Mouse (Mus musculus) limb, embryonic 15.5 days (tissue): Measurements from ENCODE around the gene Cox5a. TPM values are rescaled to one million over a fixed set of nuclear protein-coding genes. Genes with fewer than 3 reads are reported as not detected.

Experiments used
- ATAC-seq: fragments of 200-750 bp; cut with Nextera tagmentation; 2 replicates; pipeline ENCODE4 v1.8.0; 2017; ENCODE audit warnings: low read depth, moderate TSS enrichment; ENCODE audit not compliant: insufficient number of reproducible peaks, low FRiP score, low TSS enrichment
- H3K27ac ChIP-seq: fragments of 300-500 bp; sonication (generic); 2 replicates; pipeline ENCODE4 v1.5.1; 2015; ENCODE audit warnings: moderate library complexity, mild to moderate bottlenecking, inconsistent platforms
- H3K27me3 ChIP-seq: fragments of 300-500 bp; sonication (generic); 2 replicates; pipeline ENCODE4 v1.6.1; 2015; ENCODE audit warnings: inconsistent platforms
- H3K36me3 ChIP-seq: fragments of 300-500 bp; sonication (generic); 2 replicates; pipeline ENCODE4 v1.6.1; 2015; ENCODE audit warnings: inconsistent platforms
- H3K4me1 ChIP-seq: fragments of 300-500 bp; sonication (generic); 2 replicates; pipeline ENCODE4 v1.6.1; 2015; ENCODE audit warnings: inconsistent platforms
- H3K4me2 ChIP-seq: fragments of 300-500 bp; sonication (generic); 2 replicates; pipeline ENCODE4 v1.6.1; 2015; ENCODE audit warnings: mild to moderate bottlenecking, inconsistent platforms
- H3K4me3 ChIP-seq: fragments of 300-500 bp; sonication (generic); 2 replicates; pipeline ENCODE4 v1.5.1; 2015; ENCODE audit warnings: mild to moderate bottlenecking, inconsistent platforms
- H3K9ac ChIP-seq: fragments of 300-500 bp; sonication (generic); 2 replicates; pipeline ENCODE4 v1.6.1; 2015; ENCODE audit warnings: inconsistent platforms
- H3K9me3 ChIP-seq: fragments of 300-500 bp; sonication (generic); 2 replicates; pipeline ENCODE4 v1.6.1; 2016; ENCODE audit warnings: inconsistent platforms
- WGBS: fragments of 180-500 bp; shearing (Covaris S2); methylation state at CpG from one replicate; pipeline ENCODE4 v1.1.7; 2015; 5-methylcytosine and 5-hydroxymethylcytosine counted together
- polyA plus RNA-seq: library from polyadenylated mRNA; unstranded; fragments of >200 nt; fragmentation: Nextera tagmentation; extraction: Ambion mirVana; gene quantifications from 2 replicates; pipeline ENCODE4 v1.2.1, GENCODE M21; 2015

Cox5a gene
- polyA plus RNA-seq, 1 experiment from 2014 or later: 411 TPM

DNA sequence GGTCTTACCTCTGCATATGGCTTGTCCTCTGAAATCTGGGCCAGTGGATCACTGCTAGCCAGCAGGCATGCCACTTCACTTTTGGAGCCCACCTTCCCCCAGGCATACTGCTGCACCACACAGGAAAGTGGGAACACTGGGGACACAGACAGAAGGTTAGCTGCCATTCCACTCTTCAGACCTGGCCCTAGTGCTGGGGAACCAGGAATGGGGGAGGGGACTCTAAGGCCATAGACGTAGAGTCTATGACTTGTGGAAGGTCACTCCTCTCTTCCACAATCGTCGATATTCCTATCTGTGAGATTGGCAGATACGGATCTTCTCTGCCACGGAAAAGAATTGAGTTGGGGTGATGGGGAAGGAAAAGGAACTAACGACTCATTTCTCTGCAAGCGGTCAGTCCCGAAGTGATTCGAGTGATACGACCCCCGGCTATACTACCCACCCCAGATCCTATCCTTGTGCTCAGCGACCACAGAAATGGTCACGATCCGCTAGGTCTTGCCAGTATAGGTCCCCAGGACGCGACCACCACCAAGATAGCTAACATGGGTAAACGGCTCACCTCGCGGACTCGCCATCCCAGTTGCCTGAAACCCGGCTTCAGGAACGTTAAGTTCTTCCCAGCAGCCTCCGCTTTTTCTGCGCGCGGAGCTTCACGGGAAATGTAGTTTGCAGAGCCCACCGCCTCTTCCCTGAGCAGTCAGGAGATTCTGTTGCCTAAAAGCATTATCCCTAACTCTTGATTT is 31.2 kb downstream of the Cox5a start, which contains the start of gene Mpi:
TSS of gene Mpi (minus strand) at position 625 of the 749 bp plus-strand sequence.
- WGBS: 2% methylated on average over 28 of the region's 28 CpGs
- peak within 1 kb of the TSS; percentile 58 for H3K4me3 ChIP-seq
- no peak within 1 kb of the TSS for H3K27ac ChIP-seq
- peaks cover 7% of the 10 kb centered on the region for H3K4me1 ChIP-seq
- ATAC-seq: no peak
- no peaks in the 10 kb centered on the region for H3K9me3 ChIP-seq
- peak within 1 kb of the TSS; percentile 47 for H3K9ac ChIP-seq
- H3K4me2 ChIP-seq: peak within 1 kb of the TSS; percentile 68
- peaks cover 30% of the 10 kb centered on the region for H3K36me3 ChIP-seq
- no peaks in the 10 kb centered on the region for H3K27me3 ChIP-seq

- H3K27ac ChIP-seq: no peak overlapping the region
- no peak overlapping the region for H3K9ac ChIP-seq
- H3K4me3 ChIP-seq: no peak overlapping the region
- H3K4me2 ChIP-seq: no peak overlapping the region
- H3K27me3 ChIP-seq: no peaks in the 10 kb centered on the region
- peaks cover 7% of the 10 kb centered on the region for H3K4me1 ChIP-seq
- H3K9me3 ChIP-seq: no peaks in the 10 kb centered on the region
- 80% methylated on average over 11 of the region's 11 CpGs for WGBS
- H3K36me3 ChIP-seq: peaks cover 22% of the 10 kb centered on the region
- no peak for ATAC-seq
Measured at GRCm38 (mm10) chr9:57553119-57553518, 32.0 kb downstream of the Cox5a start.

- 43% methylated on average over 3 of the region's 3 CpGs for WGBS
- no peak overlapping the region for H3K4me3 ChIP-seq
- no peak overlapping the region for H3K27ac ChIP-seq
- no peak overlapping the region for H3K4me2 ChIP-seq
- H3K9ac ChIP-seq: no peak overlapping the region
- peaks cover 7% of the 10 kb centered on the region for H3K4me1 ChIP-seq
- H3K36me3 ChIP-seq: peaks cover 7% of the 10 kb centered on the region
- H3K27me3 ChIP-seq: no peaks in the 10 kb centered on the region
- ATAC-seq: no peak
- H3K9me3 ChIP-seq: no peaks in the 10 kb centered on the region
Measured at GRCm38 (mm10) chr9:57554753-57555152, 33.7 kb downstream of the Cox5a start.

DNA sequence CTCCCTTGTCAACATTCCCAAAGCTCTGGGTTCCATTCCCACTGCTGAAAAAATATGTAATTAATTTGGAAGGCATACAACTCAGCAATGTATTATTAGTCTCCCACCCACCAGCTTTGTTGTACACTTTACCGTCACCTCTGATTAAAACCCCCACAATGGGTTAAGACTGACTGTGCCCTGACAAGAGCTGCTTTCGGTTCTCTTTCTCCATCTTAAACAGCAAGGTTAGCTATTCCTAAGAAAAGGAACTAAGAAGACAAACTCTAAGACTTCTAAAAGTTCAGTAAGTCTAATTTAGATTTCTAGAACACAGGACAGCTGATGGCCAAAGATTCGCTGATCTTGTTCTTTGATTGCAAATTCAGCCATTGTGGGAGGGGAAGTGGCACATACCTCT is 36.1 kb downstream of the Cox5a start:
- H3K27ac ChIP-seq: no peak overlapping the region
- peaks cover 17% of the 10 kb centered on the region for H3K4me1 ChIP-seq
- WGBS: 70% methylated on average over 3 of the region's 3 CpGs
- H3K4me2 ChIP-seq: no peak overlapping the region
- H3K4me3 ChIP-seq: no peak overlapping the region
- H3K9ac ChIP-seq: no peak overlapping the region
- ATAC-seq: no peak
- H3K9me3 ChIP-seq: no peaks in the 10 kb centered on the region
- H3K27me3 ChIP-seq: no peaks in the 10 kb centered on the region
- H3K36me3 ChIP-seq: no peaks in the 10 kb centered on the region

- H3K9ac ChIP-seq: no peak overlapping the region
- H3K4me1 ChIP-seq: peaks cover 25% of the 10 kb centered on the region
- ATAC-seq: no peak
- H3K9me3 ChIP-seq: no peaks in the 10 kb centered on the region
- H3K4me3 ChIP-seq: no peak overlapping the region
- H3K36me3 ChIP-seq: no peaks in the 10 kb centered on the region
- H3K4me2 ChIP-seq: no peak overlapping the region
- H3K27ac ChIP-seq: no peak overlapping the region
- H3K27me3 ChIP-seq: no peaks in the 10 kb centered on the region
- WGBS: 89% methylated on average over 4 of the region's 4 CpGs
Measured at GRCm38 (mm10) chr9:57558625-57559024, 37.6 kb downstream of the Cox5a start.

GRCm38 (mm10) chr9:57559568-57559967 is 38.5 kb downstream of the Cox5a start:
- no peaks in the 10 kb centered on the region for H3K9me3 ChIP-seq
- 56% methylated on average over 2 of the region's 2 CpGs for WGBS
- ATAC-seq: no peak
- no peak overlapping the region for H3K4me3 ChIP-seq
- no peak overlapping the region for H3K9ac ChIP-seq
- H3K4me2 ChIP-seq: no peak overlapping the region
- H3K27me3 ChIP-seq: no peaks in the 10 kb centered on the region
- H3K36me3 ChIP-seq: no peaks in the 10 kb centered on the region
- no peak overlapping the region for H3K27ac ChIP-seq
- peaks cover 25% of the 10 kb centered on the region for H3K4me1 ChIP-seq

DNA sequence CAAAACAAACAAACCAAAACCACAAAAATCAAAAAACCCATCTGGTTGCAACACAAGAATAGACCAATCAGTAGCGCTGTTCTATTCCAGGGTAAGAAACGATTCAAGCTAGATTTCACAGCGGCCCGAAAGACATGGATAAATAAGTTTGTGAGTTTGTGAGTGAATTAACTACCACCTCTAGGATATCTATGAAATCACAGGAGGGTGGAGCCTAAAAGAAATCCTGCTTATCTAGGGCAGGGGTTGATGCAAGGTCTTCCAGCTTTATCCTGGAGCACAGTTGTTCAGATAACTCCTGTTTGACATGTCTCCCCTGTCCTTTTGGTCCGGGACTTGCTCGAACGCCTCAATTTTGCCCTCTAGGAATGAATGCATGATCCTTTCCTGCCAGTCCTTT is 39.2 kb downstream of the Cox5a start:
- ATAC-seq: no peak
- H3K4me1 ChIP-seq: peaks cover 27% of the 10 kb centered on the region
- H3K27me3 ChIP-seq: no peaks in the 10 kb centered on the region
- no peaks in the 10 kb centered on the region for H3K9me3 ChIP-seq
- no peaks in the 10 kb centered on the region for H3K36me3 ChIP-seq
- H3K4me3 ChIP-seq: peak overlapping the region; percentile 71
- H3K9ac ChIP-seq: peak overlapping the region; percentile 70; the same call in 1 of the 2 replicates
- H3K4me2 ChIP-seq: peak overlapping the region; percentile 86
- 25% methylated on average over 7 of the region's 7 CpGs for WGBS
- no peak overlapping the region; the same call in 1 of the 2 replicates for H3K27ac ChIP-seq

DNA sequence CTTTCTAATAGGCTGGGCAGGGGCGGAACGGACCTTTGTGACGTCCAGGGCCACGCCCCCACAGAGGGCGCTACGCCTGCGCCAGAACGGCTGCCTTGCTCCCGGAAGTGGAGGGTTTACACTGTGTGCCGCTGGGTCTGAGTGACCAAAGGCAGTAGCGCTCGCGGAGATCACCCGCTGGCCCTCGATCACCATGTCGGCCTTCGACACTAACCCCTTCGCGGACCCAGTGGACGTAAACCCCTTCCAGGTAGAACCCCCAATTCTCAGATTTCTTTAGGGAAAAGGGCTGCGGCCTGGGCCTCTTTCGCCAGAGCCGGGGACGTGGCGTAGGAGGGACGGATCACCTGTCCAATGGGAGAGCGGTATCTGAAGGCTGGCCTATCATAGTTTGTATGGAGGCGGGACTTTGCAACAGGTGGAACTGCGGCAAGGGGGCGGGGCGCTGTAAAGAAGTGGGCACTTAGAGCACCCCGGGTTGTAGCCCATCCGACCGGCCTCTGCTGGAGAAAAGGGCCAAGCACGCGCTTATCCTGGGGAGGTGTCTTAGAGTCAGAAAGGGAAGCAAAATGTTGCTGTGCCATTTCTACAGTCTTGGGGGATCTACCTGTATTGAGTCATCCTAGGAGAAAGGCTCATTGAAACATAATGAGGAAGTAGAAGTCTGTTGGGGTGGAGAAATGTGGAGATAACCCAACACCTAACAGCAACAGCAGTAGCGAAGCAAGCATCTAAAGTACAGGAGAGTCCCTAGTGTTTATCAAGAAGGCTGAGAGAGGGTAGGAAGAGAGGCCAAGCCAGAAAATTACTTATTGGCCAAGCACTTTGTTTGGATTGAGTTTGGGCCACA is 40.0 kb downstream of the Cox5a start, which contains the start of gene Scamp2:
TSS of gene Scamp2 (plus strand) at position 83 of the 850 bp plus-strand sequence.
- no peaks in the 10 kb centered on the region for H3K36me3 ChIP-seq
- H3K27me3 ChIP-seq: no peaks in the 10 kb centered on the region
- whole genome bisulfite sequencing: under 1% methylated on average over 37 of the region's 37 CpGs
- H3K27ac ChIP-seq: peak within 1 kb of the TSS; percentile 74
- H3K4me2 ChIP-seq: peak within 1 kb of the TSS; percentile 86
- peak within 1 kb of the TSS; percentile 70 for H3K9ac ChIP-seq
- ATAC-seq: peak; percentile 97
- no peaks in the 10 kb centered on the region for H3K9me3 ChIP-seq
- peak within 1 kb of the TSS; percentile 71 for H3K4me3 ChIP-seq
- H3K4me1 ChIP-seq: peaks cover 35% of the 10 kb centered on the region

GRCm38 (mm10) chr9:57561711-57562099 is 40.6 kb downstream of the Cox5a start:
- Histone ChIP-seq H3K4me2 (peak overlapping the region; percentile 86), H3K36me3 (no peaks in the 10 kb centered on the region), H3K27ac (peak overlapping the region; percentile 67), H3K9ac (no peak overlapping the region), H3K9me3 (no peaks in the 10 kb centered on the region), H3K4me1 (peaks cover 41% of the 10 kb centered on the region), H3K4me3 (peak overlapping the region; percentile 71), H3K27me3 (no peaks in the 10 kb centered on the region)
- WGBS: 68% methylated on average over 13 of the region's 13 CpGs
- no peak for ATAC-seq

DNA sequence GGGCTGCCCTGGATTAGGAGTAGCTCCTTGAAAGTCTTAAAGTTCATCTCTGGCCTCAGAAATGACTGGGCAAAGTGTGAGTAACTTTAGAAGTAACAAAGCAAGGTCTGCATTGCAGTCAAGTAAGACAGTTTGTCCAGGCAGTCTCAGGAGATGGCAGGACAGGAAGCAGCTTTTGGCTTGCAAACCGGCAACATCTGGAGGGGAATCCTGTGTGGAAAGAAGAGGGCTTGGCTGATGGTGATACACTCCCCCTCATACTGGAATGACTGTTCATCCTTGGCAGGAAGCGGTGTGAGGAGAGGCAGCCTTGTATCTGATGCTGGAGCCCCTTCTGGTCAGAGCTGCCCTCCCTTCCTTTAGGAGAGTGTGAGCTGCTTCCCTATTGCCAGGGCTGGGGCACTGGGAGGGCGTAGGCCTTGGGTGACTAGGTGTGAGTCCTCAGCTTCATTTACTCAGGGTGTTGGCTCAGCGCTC is 41.9 kb downstream of the Cox5a start:
- ATAC-seq: no peak
- Histone ChIP-seq H3K27me3 (no peaks in the 10 kb centered on the region), H3K4me3 (no peak overlapping the region), H3K27ac (peak overlapping the region; percentile 70), H3K9ac (no peak overlapping the region), H3K36me3 (peaks cover under 1% of the 10 kb centered on the region; the same call in 1 of the 2 replicates), H3K9me3 (no peaks in the 10 kb centered on the region), H3K4me1 (peaks cover 49% of the 10 kb centered on the region), H3K4me2 (0 out of 2 replicates have a peak overlapping the region, but pooled peaks have one; percentile 2)
- 62% methylated on average over 4 of the region's 4 CpGs for WGBS

DNA sequence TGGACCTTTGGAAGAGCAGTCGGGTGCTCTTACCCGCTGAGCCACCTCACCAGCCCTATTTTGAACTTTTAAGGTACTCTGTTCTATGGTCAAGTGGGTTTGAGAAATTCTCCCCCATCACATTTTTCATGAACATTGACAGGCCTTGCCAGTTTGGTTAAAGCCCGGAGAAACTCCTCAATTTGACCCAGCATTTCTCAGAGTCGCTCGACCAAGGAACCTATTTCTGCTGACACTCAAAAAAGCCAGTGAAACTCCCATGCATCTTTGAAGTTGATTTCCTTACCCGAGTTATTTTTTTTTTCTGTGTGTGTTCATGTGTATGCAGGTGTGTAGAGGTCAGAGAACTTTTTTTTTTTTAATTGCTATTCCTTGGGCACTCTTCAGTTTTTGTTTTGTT is 43.5 kb downstream of the Cox5a start:
- no peak overlapping the region for H3K4me2 ChIP-seq
- H3K9me3 ChIP-seq: no peaks in the 10 kb centered on the region
- no peak for ATAC-seq
- H3K27ac ChIP-seq: no peak overlapping the region
- no peaks in the 10 kb centered on the region for H3K27me3 ChIP-seq
- H3K9ac ChIP-seq: no peak overlapping the region
- peaks cover 17% of the 10 kb centered on the region for H3K36me3 ChIP-seq
- peaks cover 52% of the 10 kb centered on the region for H3K4me1 ChIP-seq
- WGBS: 83% methylated on average over 6 of the region's 6 CpGs
- no peak overlapping the region for H3K4me3 ChIP-seq
